Mouse (Mus musculus): Measurements from ENCODE around the gene Abr. TPM values are rescaled to one million over a fixed set of nuclear protein-coding genes. Genes with fewer than 3 reads are reported as not detected.
A peak's percentile ranks its signal among the peaks of the same experiment; 100 is the strongest.

Gene Abr
- total and polyA plus RNA-seq, 2 experiments from 2014 or later, result 102 to 243 TPM

DNA sequence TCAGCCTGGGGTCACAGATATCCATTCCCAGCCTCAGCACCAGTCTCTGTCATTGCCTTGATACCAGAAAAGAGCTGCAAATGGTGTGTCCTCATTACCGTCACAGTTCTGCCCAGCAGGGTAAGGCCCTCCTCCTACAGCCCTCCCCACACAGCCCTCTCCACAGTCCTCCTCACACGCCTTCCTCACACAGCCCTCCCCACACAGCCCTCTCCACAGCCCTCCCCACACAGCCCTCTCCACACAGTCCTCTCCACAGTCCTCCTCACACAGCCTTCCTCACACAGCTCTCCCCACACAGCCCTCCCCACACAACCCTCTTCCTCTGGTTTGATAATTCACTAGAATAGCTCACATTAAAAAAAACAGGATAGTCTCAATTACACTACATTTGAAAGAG, 7.9 kb upstream of the Abr start:
- H3K9ac ChIP-seq (replicated peaks; ENCODE audit: low read length, poor library complexity, severe bottlenecking), result no peak overlapping the region
- TF ChIP-seq CTCF (IDR thresholded peaks at IDR 0.05), result no peak
- no peak overlapping the region for H3K27ac ChIP-seq (ENCODE audit: low read depth, low read length)
- no peak overlapping the region for H3K4me3 ChIP-seq (ENCODE audit: low read depth, low read length)
- no peaks in the 10 kb centered on the region for H3K36me3 ChIP-seq (ENCODE audit: insufficient read depth, low read length)
- H3K27me3 ChIP-seq (ENCODE audit: insufficient read depth, low read length), result no peaks in the 10 kb centered on the region
- no peaks in the 10 kb centered on the region for H3K9me3 ChIP-seq (ENCODE audit: low read length)
- no peaks in the 10 kb centered on the region for H3K4me1 ChIP-seq (ENCODE audit: insufficient read depth, low read length)
- ATAC-seq (ENCODE audit: low FRiP score), result no peak
- H3K4me2 ChIP-seq (ENCODE audit: low read depth, low read length, poor library complexity, severe bottlenecking), result no peak overlapping the region
- DNase-seq (ENCODE audit: low spot score), result no peak
- WGBS, result 37% methylated on average over 2 of the region's 2 CpGs

DNA sequence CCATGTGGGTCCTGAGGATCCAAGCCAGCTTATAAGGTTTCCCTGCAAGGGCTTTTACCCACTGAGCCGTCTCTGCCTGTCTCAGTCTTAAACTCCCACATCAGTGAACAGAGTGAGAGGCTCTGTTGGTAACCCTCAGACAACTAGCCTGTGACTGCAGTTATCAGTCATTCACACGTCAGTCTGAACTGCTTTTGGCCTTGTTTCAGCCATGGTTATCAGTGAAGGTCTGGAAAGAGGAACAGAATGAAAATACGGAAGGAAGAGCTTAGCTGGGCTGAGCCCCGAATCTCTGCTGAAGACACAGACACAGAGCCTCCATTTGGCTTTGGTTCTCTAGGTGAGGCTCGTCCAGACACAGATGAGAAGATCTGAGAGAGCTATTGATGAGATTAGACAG, 6.5 kb upstream of the Abr start:
- no peaks in the 10 kb centered on the region for H3K36me3 ChIP-seq (ENCODE audit: insufficient read depth, low read length)
- no peak overlapping the region for H3K9ac ChIP-seq (replicated peaks; ENCODE audit: low read length, poor library complexity, severe bottlenecking)
- H3K27ac ChIP-seq (ENCODE audit: low read depth, low read length), result no peak overlapping the region
- no peaks in the 10 kb centered on the region for H3K9me3 ChIP-seq (ENCODE audit: low read length)
- no peaks in the 10 kb centered on the region for H3K4me1 ChIP-seq (ENCODE audit: insufficient read depth, low read length)
- 74% methylated on average over 5 of the region's 5 CpGs for WGBS
- H3K4me3 ChIP-seq (ENCODE audit: low read depth, low read length), result no peak overlapping the region
- ATAC-seq (ENCODE audit: low FRiP score), result no peak
- no peak overlapping the region for H3K4me2 ChIP-seq (ENCODE audit: low read depth, low read length, poor library complexity, severe bottlenecking)
- no peaks in the 10 kb centered on the region for H3K27me3 ChIP-seq (ENCODE audit: insufficient read depth, low read length)
- TF ChIP-seq CTCF (IDR thresholded peaks at IDR 0.05), result no peak
- no peak for DNase-seq (ENCODE audit: low spot score)

DNA sequence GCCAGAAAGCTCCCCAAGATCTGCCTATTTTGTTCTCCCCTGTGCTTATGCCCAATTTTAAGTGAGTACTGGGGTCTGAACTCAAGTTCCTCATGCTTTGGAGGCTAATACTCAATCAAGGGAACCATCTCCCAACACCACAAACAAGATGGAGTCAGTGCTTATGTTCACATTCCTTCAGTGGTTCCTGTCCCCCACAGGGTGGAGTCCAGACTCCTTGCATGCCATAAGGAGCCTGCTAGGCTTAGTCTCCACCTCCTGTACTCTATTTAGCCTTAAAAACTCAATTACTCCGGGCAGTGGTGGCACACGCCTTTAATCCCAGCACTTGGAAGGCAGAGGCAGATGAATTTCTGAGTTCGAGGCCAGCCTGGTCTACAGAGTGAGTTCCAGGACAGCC, 2.8 kb upstream of the Abr start:
- H3K36me3 ChIP-seq (ENCODE audit: insufficient read depth, low read length), result no peaks in the 10 kb centered on the region
- DNase-seq (ENCODE audit: low spot score) (no peak), ATAC-seq (ENCODE audit: low FRiP score) (no peak)
- H3K27ac ChIP-seq (ENCODE audit: low read depth, low read length), result no peak overlapping the region
- no peaks in the 10 kb centered on the region for H3K9me3 ChIP-seq (ENCODE audit: low read length)
- H3K4me1 ChIP-seq (ENCODE audit: insufficient read depth, low read length), result no peaks in the 10 kb centered on the region; the same call in 1 of the 2 replicates
- H3K4me3 ChIP-seq (ENCODE audit: low read depth, low read length), result no peak overlapping the region
- H3K4me2 ChIP-seq (ENCODE audit: low read depth, low read length, poor library complexity, severe bottlenecking), result no peak overlapping the region
- no peak for TF ChIP-seq CTCF (IDR thresholded peaks at IDR 0.05)
- 90% methylated on average over 3 of the region's 3 CpGs for WGBS
- peaks cover 5% of the 10 kb centered on the region; the same call in 1 of the 2 replicates for H3K27me3 ChIP-seq (ENCODE audit: insufficient read depth, low read length)
- no peak overlapping the region for H3K9ac ChIP-seq (replicated peaks; ENCODE audit: low read length, poor library complexity, severe bottlenecking)

DNA sequence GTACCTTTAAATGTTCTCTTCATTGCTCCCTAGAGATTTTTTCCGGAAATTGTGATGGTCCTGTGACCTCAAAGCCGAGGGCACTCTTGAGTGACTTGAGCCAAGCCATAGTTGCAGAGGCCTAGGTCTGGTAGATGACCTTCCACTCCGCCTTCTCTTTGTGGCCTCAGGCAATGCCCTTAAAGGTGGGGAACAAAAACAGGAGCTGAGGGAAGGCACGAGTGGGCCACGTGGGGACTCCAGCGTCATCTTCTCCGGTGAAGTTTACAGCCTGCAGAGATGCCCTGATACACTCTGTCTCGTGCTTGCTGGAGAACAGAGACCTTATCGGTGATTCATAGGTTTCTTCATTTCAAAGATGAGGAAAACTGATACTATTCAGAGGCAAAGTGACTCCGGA, 2.0 kb upstream of the Abr start:
- ATAC-seq (ENCODE audit: low FRiP score), result no peak
- WGBS, result 60% methylated on average over 10 of the region's 10 CpGs
- H3K9ac ChIP-seq (replicated peaks; ENCODE audit: low read length, poor library complexity, severe bottlenecking), result no peak overlapping the region

DNA sequence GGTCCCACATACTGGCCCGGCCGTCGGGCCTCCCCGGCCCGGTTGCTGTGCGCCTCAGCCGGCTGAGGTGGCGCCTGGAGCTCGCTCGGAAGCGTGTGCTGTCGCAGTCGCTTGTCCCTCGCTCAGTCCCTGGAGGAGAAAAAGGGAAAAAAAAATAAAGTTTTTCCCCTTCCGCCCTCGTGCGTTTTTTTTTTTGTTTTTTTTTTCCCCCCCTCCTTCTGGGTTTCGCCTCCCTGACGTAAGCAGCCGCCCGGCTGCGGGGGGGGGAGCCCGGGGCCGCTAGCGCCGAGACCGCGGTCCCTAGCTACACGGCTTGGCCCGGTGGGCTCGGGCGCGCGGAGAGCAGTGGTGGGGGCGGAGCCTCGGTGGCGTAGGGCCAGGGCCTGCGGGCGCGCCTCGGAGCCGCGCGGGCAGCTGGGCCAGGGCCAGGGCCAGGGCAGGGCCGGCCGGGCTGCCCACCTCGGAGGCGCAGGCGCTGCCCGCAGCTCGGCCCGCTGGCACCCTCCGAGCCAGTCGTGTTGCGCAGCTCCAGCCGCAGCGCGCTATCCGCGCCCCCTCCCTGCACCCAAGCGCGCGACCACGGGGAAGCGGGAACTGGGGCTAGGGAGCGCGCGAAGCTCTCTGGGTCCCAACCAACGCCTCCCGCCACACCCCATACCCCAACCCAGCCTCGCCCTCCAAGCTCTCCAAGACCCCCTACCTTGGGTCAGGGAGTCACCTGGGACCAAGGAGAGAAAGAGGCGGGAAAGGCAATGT, 1.3 kb upstream of the Abr start:
- DNase-seq (ENCODE audit: low spot score), result peak; percentile 66
- H3K27ac ChIP-seq (ENCODE audit: low read depth, low read length), result no peak overlapping the region
- H3K27me3 ChIP-seq (ENCODE audit: insufficient read depth, low read length), result peaks cover 5% of the 10 kb centered on the region; the same call in 1 of the 2 replicates
- under 1% methylated on average over 53 of the region's 72 CpGs for WGBS
- ATAC-seq (ENCODE audit: low FRiP score), result peak; percentile 82
- H3K9me3 ChIP-seq (ENCODE audit: low read length), result no peaks in the 10 kb centered on the region
- peak overlapping the region; percentile 100 for H3K4me2 ChIP-seq (ENCODE audit: low read depth, low read length, poor library complexity, severe bottlenecking)
- H3K4me1 ChIP-seq (ENCODE audit: insufficient read depth, low read length), result no peaks in the 10 kb centered on the region; the same call in 1 of the 2 replicates
- H3K36me3 ChIP-seq (ENCODE audit: insufficient read depth, low read length), result no peaks in the 10 kb centered on the region
- H3K4me3 ChIP-seq (ENCODE audit: low read depth, low read length), result peak overlapping the region; percentile 64
- TF ChIP-seq CTCF (IDR thresholded peaks at IDR 0.05), result no peak
- peak overlapping the region; percentile 58 for H3K9ac ChIP-seq (replicated peaks; ENCODE audit: low read length, poor library complexity, severe bottlenecking)

More for the DNA sequence above, 2.0 kb upstream of the Abr start:
- Histone ChIP-seq H3K4me2 (ENCODE audit: low read depth, low read length, poor library complexity, severe bottlenecking) (no peak overlapping the region; the same call in 1 of the 2 replicates), H3K36me3 (ENCODE audit: insufficient read depth, low read length) (no peaks in the 10 kb centered on the region), H3K9me3 (ENCODE audit: low read length) (no peaks in the 10 kb centered on the region), H3K27ac (ENCODE audit: low read depth, low read length) (no peak overlapping the region), H3K27me3 (ENCODE audit: insufficient read depth, low read length) (peaks cover 5% of the 10 kb centered on the region; the same call in 1 of the 2 replicates), H3K4me3 (ENCODE audit: low read depth, low read length) (peak overlapping the region; percentile 64), H3K4me1 (ENCODE audit: insufficient read depth, low read length) (no peaks in the 10 kb centered on the region; the same call in 1 of the 2 replicates)
- TF ChIP-seq CTCF (IDR thresholded peaks at IDR 0.05), result no peak
- DNase-seq (ENCODE audit: low spot score), result no peak

DNA sequence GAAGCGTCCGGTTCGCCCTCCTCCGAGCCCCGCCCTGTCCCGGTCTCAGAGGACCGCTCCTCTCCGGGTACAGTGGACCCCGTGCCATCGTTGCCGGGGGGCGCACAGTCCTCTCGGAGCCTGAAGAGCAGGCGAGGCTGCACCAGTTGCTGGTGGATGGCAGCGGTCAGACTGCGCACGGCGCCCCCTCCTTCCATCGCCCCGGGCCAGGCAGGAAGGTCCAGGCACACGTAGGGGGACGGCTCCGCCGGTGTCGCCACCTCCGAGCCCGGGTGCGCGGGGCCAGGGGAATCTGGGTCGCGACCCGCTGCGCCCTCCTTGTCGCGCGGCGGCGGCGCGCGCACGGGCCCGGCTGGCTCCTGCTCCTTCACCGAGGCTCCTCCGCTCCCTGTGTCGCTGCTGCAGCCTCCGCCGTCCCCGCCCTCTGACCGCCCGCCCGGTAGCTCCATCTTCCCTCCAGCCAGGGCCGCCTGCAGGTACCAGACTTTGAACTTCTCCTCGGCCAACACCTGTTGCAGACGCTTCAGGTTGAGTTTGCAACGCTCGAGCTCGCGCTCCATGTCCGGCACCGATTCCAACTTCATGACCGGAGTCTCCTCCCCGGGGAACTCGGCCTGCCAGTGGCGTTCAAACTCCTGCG, 572 bp upstream of the Abr start:
- Histone ChIP-seq H3K36me3 (ENCODE audit: insufficient read depth, low read length) (no peaks in the 10 kb centered on the region), H3K27me3 (ENCODE audit: insufficient read depth, low read length) (peaks cover 5% of the 10 kb centered on the region; the same call in 1 of the 2 replicates), H3K4me1 (ENCODE audit: insufficient read depth, low read length) (no peaks in the 10 kb centered on the region; the same call in 1 of the 2 replicates), H3K4me3 (ENCODE audit: low read depth, low read length) (peak overlapping the region; percentile 64), H3K9ac (replicated peaks; ENCODE audit: low read length, poor library complexity, severe bottlenecking) (peak overlapping the region; percentile 58), H3K27ac (ENCODE audit: low read depth, low read length) (no peak overlapping the region), H3K9me3 (ENCODE audit: low read length) (no peaks in the 10 kb centered on the region), H3K4me2 (ENCODE audit: low read depth, low read length, poor library complexity, severe bottlenecking) (peak overlapping the region; percentile 100)
- TF ChIP-seq CTCF (IDR thresholded peaks at IDR 0.05), result no peak
- 0 out of 2 replicates have a peak, but pooled peaks have one; percentile 34 for ATAC-seq (ENCODE audit: low FRiP score)
- no peak for DNase-seq (ENCODE audit: low spot score)
- WGBS, result under 1% methylated on average over 40 of the region's 66 CpGs

Measured in midbrain, postnatal 0 days (tissue).